Mouse (Mus musculus): ENCODE results near the gene Gstp1.

DNA sequence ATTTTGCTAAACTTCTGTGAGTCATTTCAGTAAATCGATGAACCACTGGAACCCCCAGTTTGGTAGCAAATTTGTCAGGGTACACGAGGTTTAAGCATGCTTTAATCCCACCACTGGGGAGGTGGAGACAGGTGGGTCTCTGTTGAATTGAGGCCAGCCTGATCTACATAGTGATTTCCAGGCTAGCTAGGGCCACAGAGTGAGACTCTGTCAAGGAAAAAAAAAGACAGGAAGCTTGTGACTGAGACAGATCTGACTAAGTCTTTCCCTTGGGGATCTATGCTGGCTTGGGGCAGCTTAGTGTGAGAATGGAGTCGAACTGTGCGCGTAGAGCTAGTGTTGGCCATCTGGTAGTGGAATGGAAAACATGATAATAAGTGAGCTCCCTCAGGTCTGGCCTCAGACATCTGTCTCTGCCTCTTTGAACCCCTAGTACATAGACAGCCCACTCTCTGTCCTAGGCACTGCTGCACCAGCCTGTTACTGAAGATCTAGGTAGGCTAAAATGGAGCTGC is 14.8 kb upstream of the Gstp1 start:
- TF ChIP-seq CTCF (IDR thresholded peaks at IDR 0.05; ENCODE audit: low read depth, low read length) (no peak), POLR2AphosphoS5 (IDR thresholded peaks at IDR 0.05; ENCODE audit: insufficient replicate concordance, low read depth, low read length) (no peak), TAL1 (conservative IDR thresholded peaks at IDR 0.05; ENCODE audit: low read depth, low read length) (no peak), GATA1 (IDR thresholded peaks at IDR 0.05; ENCODE audit: borderline replicate concordance, low read length) (no peak), GATA2 (IDR thresholded peaks at IDR 0.05; ENCODE audit: borderline replicate concordance, low read depth, low read length) (no peak)
